Mouse (Mus musculus): Measurements from ENCODE around the gene Mrpl55.
A peak's percentile ranks its signal among the peaks of the same experiment; 100 is the strongest.

Gene Mrpl55

GRCm38 (mm10) chr11:59202081-59202995 lies at the start of gene Mrpl55:
Gene Mrpl55 (plus strand): TSS chr11:59202486.
- DNase-seq (ENCODE audit: low spot score), result peak; percentile 92

- no peak for DNase-seq (ENCODE audit: low spot score)
Observed at GRCm38 (mm10) chr11:59154220-59154619, 48.1 kb upstream of the Mrpl55 start.

- no peak for DNase-seq (ENCODE audit: low spot score)
Observed at GRCm38 (mm10) chr11:59155900-59156299, 46.4 kb upstream of the Mrpl55 start.

GRCm38 (mm10) chr11:59159099-59159498 lies 43.2 kb upstream of the Mrpl55 start:
- no peak for DNase-seq (ENCODE audit: low spot score)

- DNase-seq (ENCODE audit: low spot score), result no peak
Observed at GRCm38 (mm10) chr11:59159558-59159957, 42.7 kb upstream of the Mrpl55 start.

- DNase-seq (ENCODE audit: low spot score), result no peak
Observed at GRCm38 (mm10) chr11:59161398-59161797, 40.9 kb upstream of the Mrpl55 start.

GRCm38 (mm10) chr11:59162443-59163254 lies 39.6 kb upstream of the Mrpl55 start:
- DNase-seq (ENCODE audit: low spot score), result no peak

GRCm38 (mm10) chr11:59163255-59164236 lies 38.7 kb upstream of the Mrpl55 start, which contains the start of gene Iba57:
Gene Iba57 (minus strand): TSS chr11:59163739.
- peak; percentile 97 for DNase-seq (ENCODE audit: low spot score)

- no peak for DNase-seq (ENCODE audit: low spot score)
Observed at GRCm38 (mm10) chr11:59164384-59164783, 37.9 kb upstream of the Mrpl55 start.

GRCm38 (mm10) chr11:59165616-59166241 lies 36.6 kb upstream of the Mrpl55 start:
- no peak for DNase-seq (ENCODE audit: low spot score)

GRCm38 (mm10) chr11:59169807-59170206 lies 32.5 kb upstream of the Mrpl55 start:
- no peak for DNase-seq (ENCODE audit: low spot score)

- no peak for DNase-seq (ENCODE audit: low spot score)
Observed at GRCm38 (mm10) chr11:59170549-59170948, 31.7 kb upstream of the Mrpl55 start.

GRCm38 (mm10) chr11:59174189-59174838 lies 28.0 kb upstream of the Mrpl55 start:
- no peak for DNase-seq (ENCODE audit: low spot score)

- DNase-seq (ENCODE audit: low spot score), result no peak
Observed at GRCm38 (mm10) chr11:59176475-59176874, 25.8 kb upstream of the Mrpl55 start.

- no peak for DNase-seq (ENCODE audit: low spot score)
Observed at GRCm38 (mm10) chr11:59176921-59177320, 25.4 kb upstream of the Mrpl55 start.

- DNase-seq (ENCODE audit: low spot score), result peak; percentile 67
Observed at GRCm38 (mm10) chr11:59182864-59183331, 19.4 kb upstream of the Mrpl55 start, which contains the start of gene Gjc2. Gene Gjc2 (minus strand): TSS chr11:59183213.

GRCm38 (mm10) chr11:59183821-59184220 lies 18.5 kb upstream of the Mrpl55 start:
- peak; percentile 58 for DNase-seq (ENCODE audit: low spot score)

- no peak for DNase-seq (ENCODE audit: low spot score)
Observed at GRCm38 (mm10) chr11:59185490-59185889, 16.8 kb upstream of the Mrpl55 start.

- DNase-seq (ENCODE audit: low spot score), result no peak
Observed at GRCm38 (mm10) chr11:59187706-59188105, 14.6 kb upstream of the Mrpl55 start.

Data from ovary, postnatal 36 days (tissue).